ENCODE assay signal across 19 mouse cellular contexts in genomic region chr6:71658290-71658689, GRCm38 (mm10). TPM values are rescaled to one million over a fixed set of nuclear protein-coding genes. Genes with fewer than 3 reads are reported as not detected.
DNase-seq lines count a peak whose midpoint lies in the region; ATAC-seq and TF ChIP-seq lines count a peak whose summit lies in the region.
"Had no signal": no experiment of that assay in that cellular context is flagged by ENCODE, and none has a peak within 500 bp of the region (broad histone marks: within the 10 kb centered on the region; RNA-seq: fewer than 3 reads in every experiment).

No protein-coding gene starts in this region.

- no peaks in the 10 kb centered on the region for H3K27me3 ChIP-seq in liver, embryonic 12.5 days (replicated peaks)
- H3K27me3 ChIP-seq in liver, embryonic 11.5 days (replicated peaks; ENCODE audit: control insufficient read depth, insufficient read depth, low read length): no peaks in the 10 kb centered on the region
- no peaks in the 10 kb centered on the region for H3K27me3 ChIP-seq in heart, postnatal 0 days (ENCODE audit: control insufficient read depth, insufficient read depth, low read length)
- no peaks in the 10 kb centered on the region for H3K27me3 ChIP-seq in lung, embryonic 14.5 days (ENCODE audit: insufficient read depth, low read length)
- H3K27me3 ChIP-seq in stomach, embryonic 15.5 days (replicated peaks): no peaks in the 10 kb centered on the region
- H3K27me3 ChIP-seq: forebrain, embryonic 13.5 days had no signal

- H3K4me2 ChIP-seq in liver, embryonic 12.5 days: no peak overlapping the region; the same call in 1 of the 2 replicates
- no peak overlapping the region for H3K4me2 ChIP-seq in liver, embryonic 11.5 days
- no peak overlapping the region for H3K4me2 ChIP-seq in heart, postnatal 0 days (ENCODE audit: low read depth, low read length)
- no peak overlapping the region for H3K4me2 ChIP-seq in lung, embryonic 14.5 days
- H3K4me2 ChIP-seq in stomach, embryonic 15.5 days: no peak overlapping the region
- H3K4me2 ChIP-seq: embryonic facial prominence, embryonic 12.5 days; forebrain, embryonic 13.5 days had no signal

- no peak overlapping the region for H3K4me3 ChIP-seq in liver, embryonic 12.5 days
- no peak overlapping the region for H3K4me3 ChIP-seq in liver, embryonic 11.5 days (ENCODE audit: low read depth, low read length)
- no peak overlapping the region for H3K4me3 ChIP-seq in heart, postnatal 0 days (ENCODE audit: low read depth, low read length)
- no peak overlapping the region for H3K4me3 ChIP-seq in lung, embryonic 14.5 days (ENCODE audit: low read depth, low read length)
- H3K4me3 ChIP-seq in stomach, embryonic 15.5 days (replicated peaks): no peak overlapping the region
- H3K4me3 ChIP-seq: embryonic facial prominence, embryonic 12.5 days; forebrain, embryonic 13.5 days; gastrocnemius, adult 2 months had no signal

- no peaks in the 10 kb centered on the region for H3K9me3 ChIP-seq in liver, embryonic 12.5 days (replicated peaks)
- H3K9me3 ChIP-seq in liver, embryonic 11.5 days (ENCODE audit: control insufficient read depth, low read length): no peaks in the 10 kb centered on the region
- no peaks in the 10 kb centered on the region for H3K9me3 ChIP-seq in heart, postnatal 0 days (replicated peaks; ENCODE audit: control insufficient read depth, low read length)
- H3K9me3 ChIP-seq in lung, embryonic 14.5 days (ENCODE audit: low read depth, low read length): no peaks in the 10 kb centered on the region
- H3K9me3 ChIP-seq in stomach, embryonic 15.5 days: no peaks in the 10 kb centered on the region
- H3K9me3 ChIP-seq: embryonic facial prominence, embryonic 12.5 days; forebrain, embryonic 13.5 days had no signal

- H3K27ac ChIP-seq in liver, embryonic 12.5 days: no peak overlapping the region
- H3K27ac ChIP-seq in liver, embryonic 11.5 days (ENCODE audit: low read depth, low read length): no peak overlapping the region
- peak overlapping the region; percentile 64 for H3K27ac ChIP-seq in heart, postnatal 0 days (ENCODE audit: low read depth)
- H3K27ac ChIP-seq in lung, embryonic 14.5 days (ENCODE audit: low read depth): peak overlapping the region; percentile 58; the same call in 1 of the 2 replicates
- H3K27ac ChIP-seq in stomach, embryonic 15.5 days: no peak overlapping the region; the same call in 1 of the 2 replicates
- H3K27ac ChIP-seq: embryonic facial prominence, embryonic 12.5 days; forebrain, embryonic 13.5 days; gastrocnemius, adult 2 months had no signal

- ATAC-seq in liver, embryonic 12.5 days: 0 out of 2 replicates have a peak, but pooled peaks have one; percentile 19
- ATAC-seq in liver, embryonic 11.5 days (replicated peaks; ENCODE audit: low FRiP score): no peak
- ATAC-seq in heart, postnatal 0 days (ENCODE audit: insufficient read depth, low read depth): peak; percentile 44; the same call in 1 of the 2 replicates
- peak; percentile 47; the same call in 1 of the 2 replicates for ATAC-seq in lung, embryonic 14.5 days (ENCODE audit: insufficient read depth)
- ATAC-seq in stomach, embryonic 15.5 days (ENCODE audit: insufficient read depth, low FRiP score, low read depth): peak; percentile 65
- ATAC-seq: CD4-positive, CD25-positive, alpha-beta regulatory T cell, adult 4 months; forebrain, embryonic 13.5 days; hindbrain, embryonic 16.5 days had no signal

- TF ChIP-seq EP300 in heart, postnatal 0 days (IDR thresholded peaks at IDR 0.05; ENCODE audit: low read depth): no peak

- no peak overlapping the region for H3K9ac ChIP-seq in liver, embryonic 12.5 days
- no peak overlapping the region for H3K9ac ChIP-seq in liver, embryonic 11.5 days (ENCODE audit: low read depth, low read length)
- H3K9ac ChIP-seq in heart, postnatal 0 days (replicated peaks; ENCODE audit: low read depth, low read length): no peak overlapping the region
- no peak overlapping the region for H3K9ac ChIP-seq in lung, embryonic 14.5 days
- H3K9ac ChIP-seq in stomach, embryonic 15.5 days: no peak overlapping the region
- H3K9ac ChIP-seq: embryonic facial prominence, embryonic 12.5 days; forebrain, embryonic 13.5 days had no signal

- peaks cover 56% of the 10 kb centered on the region for H3K4me1 ChIP-seq in liver, embryonic 12.5 days
- H3K4me1 ChIP-seq in liver, embryonic 11.5 days (replicated peaks; ENCODE audit: control insufficient read depth, insufficient read depth, low read length): peaks cover 19% of the 10 kb centered on the region
- peaks cover 12% of the 10 kb centered on the region; the same call in 1 of the 2 replicates for H3K4me1 ChIP-seq in heart, postnatal 0 days (ENCODE audit: control insufficient read depth, insufficient read depth)
- no peaks in the 10 kb centered on the region for H3K4me1 ChIP-seq in lung, embryonic 14.5 days (ENCODE audit: insufficient read depth)
- H3K4me1 ChIP-seq in stomach, embryonic 15.5 days: no peaks in the 10 kb centered on the region
- H3K4me1 ChIP-seq: embryonic facial prominence, embryonic 12.5 days; forebrain, embryonic 13.5 days had no signal

- WGBS in liver, embryonic 12.5 days (ENCODE audit: insufficient replicate concordance): 27% methylated on average over 2 of the region's 2 CpGs
- WGBS in liver, embryonic 11.5 days: 34% methylated on average over 2 of the region's 2 CpGs
- WGBS in heart, postnatal 0 days: 14% methylated on average over 2 of the region's 2 CpGs
- 22% methylated on average over 2 of the region's 2 CpGs for WGBS in lung, embryonic 14.5 days
- WGBS in stomach, embryonic 15.5 days: 50% methylated on average over 2 of the region's 2 CpGs

- DNase-seq in liver, embryonic 11.5 days (ENCODE audit: low spot score): no peak
- DNase-seq in heart, postnatal 0 days (ENCODE audit: low spot score): peak; percentile 45
- DNase-seq in lung, embryonic 14.5 days: peak; percentile 61
- no peak for DNase-seq in adrenal gland, postnatal 14 days
- DNase-seq in frontal cortex, adult 2 months (ENCODE audit: extremely low spot score in 1 of 2, low spot score in 1 of 2): no peak
- DNase-seq in cerebellum, adult 9-10 months: no peak
- DNase-seq: adrenal gland, postnatal 25 days; cerebellum, adult 18-20 months; gastrocnemius, adult 2 months; kidney, postnatal 4 days; right cerebral cortex, postnatal 14 days had no signal

- no peak for TF ChIP-seq CTCF in heart, postnatal 0 days (IDR thresholded peaks at IDR 0.05; ENCODE audit: low read depth)
- no peak for TF ChIP-seq CTCF in lung, embryonic 14.5 days (IDR thresholded peaks at IDR 0.05; ENCODE audit: low read depth)

- H3K36me3 ChIP-seq in liver, embryonic 12.5 days: no peaks in the 10 kb centered on the region
- H3K36me3 ChIP-seq in liver, embryonic 11.5 days (ENCODE audit: control insufficient read depth, insufficient read depth, low read length): no peaks in the 10 kb centered on the region
- no peaks in the 10 kb centered on the region for H3K36me3 ChIP-seq in heart, postnatal 0 days (replicated peaks; ENCODE audit: control insufficient read depth, insufficient read depth, low read length)
- H3K36me3 ChIP-seq in lung, embryonic 14.5 days (ENCODE audit: insufficient read depth): no peaks in the 10 kb centered on the region
- H3K36me3 ChIP-seq in stomach, embryonic 15.5 days: no peaks in the 10 kb centered on the region
- H3K36me3 ChIP-seq: embryonic facial prominence, embryonic 12.5 days had no signal

RNA-seq across cellular contexts. Expression of gene Kdm3a, which starts 25.5 kb away (rescaled TPM):
- polyA plus RNA-seq in liver, embryonic 12.5 days (2016; fragmentation: Nextera tagmentation; extraction: Ambion mirVana): 22.6 and 24.5 TPM in 2 replicates
- polyA plus RNA-seq in liver, embryonic 11.5 days (2014; fragmentation: Nextera tagmentation; extraction: Ambion mirVana): 28.9 and 31.6 TPM in 2 replicates
- total RNA-seq in heart, postnatal 0 days (2014; rRNA removed; ENCODE audit: low replicate concordance): 35.3 and 50.9 TPM in 2 replicates
- 15.1 and 16.6 TPM in 2 replicates for polyA plus RNA-seq in heart, postnatal 0 days (2015; fragmentation: Nextera tagmentation; extraction: Ambion mirVana)
- 38.7 and 43.8 TPM in 2 replicates for polyA plus RNA-seq in lung, embryonic 14.5 days (2014; fragmentation: Nextera tagmentation; extraction: Ambion mirVana)
- polyA plus RNA-seq in stomach, embryonic 15.5 days (2015; fragmentation: Nextera tagmentation; extraction: Ambion mirVana): 40.7 and 46.4 TPM in 2 replicates
- 35.1 and 44.3 TPM in 2 replicates for total RNA-seq in adrenal gland, postnatal 14 days (2021)
- polyA plus RNA-seq in frontal cortex, adult 2 months (2012; rRNA removed): 34.5 and 38.4 TPM in 2 replicates

RNA-seq across cellular contexts. Expression of gene Reep1, which starts 49.1 kb away (rescaled TPM):
- 5.6 and 5.9 TPM in 2 replicates for polyA plus RNA-seq in liver, embryonic 12.5 days (2016; fragmentation: Nextera tagmentation; extraction: Ambion mirVana)
- 11.1 and 12.2 TPM in 2 replicates for polyA plus RNA-seq in liver, embryonic 11.5 days (2014; fragmentation: Nextera tagmentation; extraction: Ambion mirVana)
- total RNA-seq in heart, postnatal 0 days (2014; rRNA removed; ENCODE audit: low replicate concordance): 16.8 and 32.1 TPM in 2 replicates
- 11.4 and 12.2 TPM in 2 replicates for polyA plus RNA-seq in heart, postnatal 0 days (2015; fragmentation: Nextera tagmentation; extraction: Ambion mirVana)
- 20.0 and 20.3 TPM in 2 replicates for polyA plus RNA-seq in lung, embryonic 14.5 days (2014; fragmentation: Nextera tagmentation; extraction: Ambion mirVana)
- 14.9 and 15.8 TPM in 2 replicates for polyA plus RNA-seq in stomach, embryonic 15.5 days (2015; fragmentation: Nextera tagmentation; extraction: Ambion mirVana)
- total RNA-seq in adrenal gland, postnatal 14 days (2021): 8.2 and 11.0 TPM in 2 replicates
- polyA plus RNA-seq in frontal cortex, adult 2 months (2012; rRNA removed): 72.4 and 82.5 TPM in 2 replicates
- total RNA-seq: monocyte, adult 5-6 weeks; neutrophil, adult 5-6 weeks had no signal

Comparison
In these comparisons a context has a peak if more than half of its experiments do, and no peak if none do; other contexts are left out.
1. H3K27ac ChIP-seq: peak in heart, postnatal 0 days (single experiment) and lung, embryonic 14.5 days (single experiment); none in liver, embryonic 12.5 days (single experiment), liver, embryonic 11.5 days (single experiment) and stomach, embryonic 15.5 days (single experiment).
2. DNase-seq: peak in heart, postnatal 0 days (single experiment) and lung, embryonic 14.5 days (single experiment); none in liver, embryonic 11.5 days (single experiment), adrenal gland, postnatal 14 days (single experiment), frontal cortex, adult 2 months (0 of 2) and cerebellum, adult 9-10 months (single experiment).